Mouse (Mus musculus): Measurements from ENCODE around the gene Ripk3.

GRCm38 (mm10) chr14:55838312-55838711, 49.6 kb upstream of the Ripk3 start:
- TF ChIP-seq POLR2A (IDR thresholded peaks at IDR 0.05; ENCODE audit: low read depth, low read length) (no peak), CTCF (IDR thresholded peaks at IDR 0.05; ENCODE audit: extremely low read depth, insufficient read depth, insufficient read length, insufficient replicate concordance) (no peak)

All from spleen, adult 2 months (tissue).